Mouse (Mus musculus) heart, embryonic 14.5 days (tissue): ENCODE measurements at regions not wholly inside any gene's neighbourhood (a gene's known extent, or its start where the extent isn't known, plus 50 kb on each side); places are given as distances from the start of the nearest gene placed in this dataset.

Source experiments
- ATAC-seq: fragments of 200-750 bp; cut with Nextera tagmentation; 2 replicates; pipeline ENCODE4 v1.8.0; 2017; ENCODE audit warnings: low read depth, moderate TSS enrichment; ENCODE audit not compliant: insufficient number of reproducible peaks, insufficient read depth, low FRiP score
- H3K27ac ChIP-seq, 2 experiments: fragments of 200-500 bp in 1 of 2; fragments of 300-500 bp in 1 of 2; sonication (generic) in 1 of 2; replicated peaks in 1 of 2; 2 replicates each; pipeline ENCODE4 v1.5.1; 2012 to 2014; ENCODE audit warnings: low read depth in 2 of 2, low read length in 2 of 2, control low read depth in 1 of 2, mild to moderate bottlenecking in 1 of 2, mixed read lengths in 1 of 2; ENCODE audit not compliant: control insufficient read depth in 1 of 2, insufficient read depth in 1 of 2
- H3K27me3 ChIP-seq: fragments of 300-500 bp; sonication (generic); 2 replicates; pipeline ENCODE4 v1.6.1; 2014; ENCODE audit warnings: mild to moderate bottlenecking, low read length, control low read depth; ENCODE audit not compliant: control insufficient read depth, insufficient read depth
- H3K36me3 ChIP-seq: fragments of 300-500 bp; sonication (generic); 2 replicates; pipeline ENCODE4 v1.6.1; 2014; ENCODE audit warnings: mild to moderate bottlenecking, control low read depth, low read length, mixed read lengths; ENCODE audit not compliant: control insufficient read depth, insufficient read depth
- H3K4me1 ChIP-seq, 2 experiments: fragments of 200-500 bp in 1 of 2; fragments of 300-500 bp in 1 of 2; sonication (generic) in 1 of 2; 2 replicates each; pipeline ENCODE4 v1.6.1; 2012 to 2014; ENCODE audit warnings: low read length in 2 of 2, control low read depth in 1 of 2, mixed read lengths in 1 of 2; ENCODE audit not compliant: control insufficient read depth in 2 of 2, insufficient read depth in 2 of 2
- H3K4me2 ChIP-seq: fragments of 300-500 bp; sonication (generic); 2 replicates; pipeline ENCODE4 v1.6.1; 2014; ENCODE audit warnings: mild to moderate bottlenecking, low read length
- H3K4me3 ChIP-seq, 2 experiments: fragments of 200-500 bp in 1 of 2; fragments of 300-500 bp in 1 of 2; sonication (generic) in 1 of 2; 2 replicates each; pipeline ENCODE4 v1.5.1; 2012 to 2014; ENCODE audit warnings: low read length in 2 of 2, mild to moderate bottlenecking in 2 of 2, control low read depth in 1 of 2, low read depth in 1 of 2, moderate library complexity in 1 of 2; ENCODE audit not compliant: control insufficient read depth in 1 of 2, insufficient read depth in 1 of 2
- H3K9ac ChIP-seq: fragments of 300-500 bp; sonication (generic); 2 replicates; pipeline ENCODE4 v1.6.1; 2014; ENCODE audit warnings: mild to moderate bottlenecking, low read length
- H3K9me3 ChIP-seq: fragments of 300-500 bp; sonication (generic); 2 replicates; pipeline ENCODE4 v1.6.1; 2016; ENCODE audit warnings: low read length, control low read depth; ENCODE audit not compliant: control insufficient read depth
- WGBS: fragments of 180-500 bp; shearing (Covaris S2); extraction: QIAGEN DNeasy Blood & Tissue Kit; methylation state at CpG from one replicate; pipeline ENCODE4 v1.1.7; 2014; 5-methylcytosine and 5-hydroxymethylcytosine counted together

- H3K9ac ChIP-seq = no peak overlapping the region
- no peak overlapping the region for H3K27ac ChIP-seq
- H3K36me3 ChIP-seq = no peaks in the 10 kb centered on the region
- H3K9me3 ChIP-seq = no peaks in the 10 kb centered on the region
- H3K4me1 ChIP-seq = no peaks in the 10 kb centered on the region
- 71% methylated on average over 5 of the region's 5 CpGs for WGBS
- no peak overlapping the region for H3K4me2 ChIP-seq
- no peak for ATAC-seq
- H3K27me3 ChIP-seq = no peaks in the 10 kb centered on the region
- no peak overlapping the region for H3K4me3 ChIP-seq
These were observed 543.1 kb upstream of the Klf6 start for GRCm38 (mm10) chr13:5317941-5318856.

- H3K27me3 ChIP-seq = no peaks in the 10 kb centered on the region
- 17% methylated on average over 4 of the region's 4 CpGs for WGBS
- H3K4me1 ChIP-seq = peaks cover 0 to 12% of the 10 kb centered on the region in 2 experiments; a peak in 2 of 4 replicates
- no peak overlapping the region for H3K4me3 ChIP-seq
- H3K4me2 ChIP-seq = no peak overlapping the region
- no peak for ATAC-seq
- H3K27ac ChIP-seq = 0 out of 4 replicates have a peak overlapping the region, but pooled peaks of 1 of the 2 experiments have one; percentile 28
- no peaks in the 10 kb centered on the region for H3K36me3 ChIP-seq
- H3K9ac ChIP-seq = no peak overlapping the region
- no peaks in the 10 kb centered on the region for H3K9me3 ChIP-seq
These were observed 515.6 kb upstream of the Klf6 start for GRCm38 (mm10) chr13:5345712-5346111.

- Histone ChIP-seq H3K27me3 (no peaks in the 10 kb centered on the region), H3K4me2 (no peak overlapping the region), H3K4me1 (peaks cover 0 to 9% of the 10 kb centered on the region in 2 experiments; a peak in 2 of 4 replicates), H3K9me3 (no peaks in the 10 kb centered on the region), H3K4me3 (no peak overlapping the region), H3K27ac (peak overlapping the region; percentile 25 to 41; a peak in 1 of 4 replicates), H3K36me3 (no peaks in the 10 kb centered on the region), H3K9ac (no peak overlapping the region)
- 49% methylated on average over 6 of the region's 6 CpGs for WGBS
- ATAC-seq = no peak
These were observed 513.5 kb upstream of the Klf6 start for GRCm38 (mm10) chr13:5347503-5348469.

GRCm38 (mm10) chr13:5367058-5367797 lies 494.1 kb upstream of the Klf6 start:
- Histone ChIP-seq H3K4me3 (no peak overlapping the region), H3K9ac (no peak overlapping the region), H3K27ac (no peak overlapping the region), H3K9me3 (no peaks in the 10 kb centered on the region), H3K4me1 (peaks cover 0 to 7% of the 10 kb centered on the region in 2 experiments; a peak in 1 of 4 replicates), H3K4me2 (no peak overlapping the region), H3K36me3 (no peaks in the 10 kb centered on the region), H3K27me3 (no peaks in the 10 kb centered on the region)
- no peak for ATAC-seq
- WGBS = 86% methylated on average over 7 of the region's 7 CpGs

GRCm38 (mm10) chr13:5370007-5370406 lies 491.3 kb upstream of the Klf6 start:
- no peak overlapping the region for H3K4me3 ChIP-seq
- no peaks in the 10 kb centered on the region for H3K36me3 ChIP-seq
- no peak overlapping the region for H3K9ac ChIP-seq
- peaks cover 0 to 7% of the 10 kb centered on the region in 2 experiments; a peak in 1 of 4 replicates for H3K4me1 ChIP-seq
- H3K9me3 ChIP-seq = no peaks in the 10 kb centered on the region
- no peak for ATAC-seq
- no peaks in the 10 kb centered on the region for H3K27me3 ChIP-seq
- H3K27ac ChIP-seq = 0 out of 4 replicates have a peak overlapping the region, but pooled peaks of 1 of the 2 experiments have one; percentile 33
- WGBS = 29% methylated on average over 8 of the region's 8 CpGs
- no peak overlapping the region for H3K4me2 ChIP-seq

GRCm38 (mm10) chr13:5373191-5373590 lies 488.1 kb upstream of the Klf6 start:
- Histone ChIP-seq H3K4me1 (peaks cover 0 to 7% of the 10 kb centered on the region in 2 experiments; a peak in 1 of 4 replicates), H3K27ac (no peak overlapping the region)

More at GRCm38 (mm10) chr13:5373191-5373590, 488.1 kb upstream of the Klf6 start:
- Histone ChIP-seq H3K4me3 (no peak overlapping the region), H3K9me3 (no peaks in the 10 kb centered on the region), H3K9ac (no peak overlapping the region), H3K4me2 (no peak overlapping the region), H3K27me3 (no peaks in the 10 kb centered on the region), H3K36me3 (no peaks in the 10 kb centered on the region)
- ATAC-seq = no peak
